Mouse (Mus musculus) midbrain, postnatal 0 days (tissue): ENCODE results near the gene Cdcp1. TPM values are rescaled to one million over a fixed set of nuclear protein-coding genes. Genes with fewer than 3 reads are reported as not detected.
A peak's percentile ranks its signal among the peaks of the same experiment; 100 is the strongest.

Experiments
- ATAC-seq: fragments of 200-750 bp; cut with Nextera tagmentation; 2 replicates; pipeline ENCODE4 v1.8.0; 2017; ENCODE audit warnings: moderate number of reproducible peaks, mild to moderate bottlenecking, moderate TSS enrichment, moderate library complexity; ENCODE audit not compliant: low FRiP score
- DNase-seq: peaks from one replicate; pipeline ENCODE4 v3.0.0-alpha.2; 2015; ENCODE audit warnings: low spot score
- H3K27ac ChIP-seq: fragments of 300-500 bp; sonication (generic); 2 replicates; pipeline ENCODE4 v1.5.1; 2014; ENCODE audit warnings: low read depth, mild to moderate bottlenecking, low read length, mixed read lengths
- H3K27me3 ChIP-seq: fragments of 300-500 bp; sonication (generic); 2 replicates; pipeline ENCODE4 v1.6.1; 2014; ENCODE audit warnings: low read length, control low read depth, mixed read lengths; ENCODE audit not compliant: insufficient read depth
- H3K36me3 ChIP-seq: fragments of 300-500 bp; sonication (generic); 2 replicates; pipeline ENCODE4 v1.6.1; 2014; ENCODE audit warnings: low read length, control low read depth, mixed read lengths; ENCODE audit not compliant: insufficient read depth
- H3K4me1 ChIP-seq: fragments of 300-500 bp; sonication (generic); 2 replicates; pipeline ENCODE4 v1.6.1; 2014; ENCODE audit warnings: mild to moderate bottlenecking, control low read depth, antibody characterized with exemption, low read length, mixed read lengths; ENCODE audit not compliant: insufficient read depth
- H3K4me2 ChIP-seq: fragments of 300-500 bp; sonication (generic); 2 replicates; pipeline ENCODE4 v1.6.1; 2014; ENCODE audit warnings: low read depth, mild to moderate bottlenecking, low read length, mixed read lengths; ENCODE audit not compliant: poor library complexity, severe bottlenecking
- H3K4me3 ChIP-seq: fragments of 300-500 bp; sonication (generic); 2 replicates; pipeline ENCODE4 v1.5.1; 2014; ENCODE audit warnings: low read depth, mild to moderate bottlenecking, low read length, moderate library complexity
- H3K9ac ChIP-seq: fragments of 300-500 bp; sonication (generic); replicated peaks from 2 replicates; pipeline ENCODE4 v1.6.1; 2014; ENCODE audit warnings: mild to moderate bottlenecking, low read length, moderate library complexity, mixed read lengths; ENCODE audit not compliant: poor library complexity, severe bottlenecking
- H3K9me3 ChIP-seq: fragments of 300-500 bp; sonication (generic); 2 replicates; pipeline ENCODE4 v1.6.1; 2016; ENCODE audit warnings: low read length, control low read depth
- CTCF ChIP-seq: IDR thresholded peaks from 2 replicates; pipeline ENCODE4 v1.5.1; 2016; ENCODE audit warnings: antibody characterized with exemption, mild to moderate bottlenecking
- WGBS: fragments of 180-500 bp; shearing (Covaris S2); extraction: QIAGEN DNeasy Blood & Tissue Kit; methylation state at CpG from one replicate; pipeline ENCODE4 v1.1.7; 2014; 5-methylcytosine and 5-hydroxymethylcytosine counted together
- polyA plus RNA-seq: library from polyadenylated mRNA; unstranded; fragments of >200 nt; fragmentation: Nextera tagmentation; extraction: Ambion mirVana; gene quantifications from 2 replicates; pipeline ENCODE4 v1.2.1, GENCODE M21; 2015
- total RNA-seq: library from RNA; depleted of rRNA; stranded (reverse); fragments of >200 nt; gene quantifications from 2 replicates; pipeline ENCODE4 v1.2.3, GENCODE M21; 2014

Gene Cdcp1
- total and polyA plus RNA-seq, 2 experiments from 2014 or later = 0.25 to 0.44 TPM

DNA sequence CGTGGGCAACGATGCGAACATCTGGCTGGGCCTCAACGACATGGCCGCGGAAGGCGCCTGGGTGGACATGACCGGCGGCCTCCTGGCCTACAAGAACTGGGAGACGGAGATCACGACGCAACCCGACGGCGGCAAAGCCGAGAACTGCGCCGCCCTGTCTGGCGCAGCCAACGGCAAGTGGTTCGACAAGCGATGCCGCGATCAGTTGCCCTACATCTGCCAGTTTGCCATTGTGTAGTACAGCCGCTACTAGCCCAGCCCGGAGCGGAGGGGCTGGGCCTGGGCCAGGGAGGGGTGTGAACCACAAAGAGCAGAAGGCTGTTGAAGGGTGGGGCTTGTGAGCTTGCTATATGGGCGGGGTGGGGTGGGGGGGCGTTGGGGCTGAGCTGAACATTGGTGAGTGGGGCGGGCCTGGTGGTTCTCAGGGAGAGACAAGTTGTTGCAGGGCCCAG is 58.9 kb downstream of the Cdcp1 start:
- no peak for TF ChIP-seq CTCF
- Histone ChIP-seq H3K27me3 (no peaks in the 10 kb centered on the region), H3K27ac (no peak overlapping the region), H3K9me3 (no peaks in the 10 kb centered on the region), H3K4me1 (no peaks in the 10 kb centered on the region), H3K9ac (no peak overlapping the region), H3K36me3 (no peaks in the 10 kb centered on the region), H3K4me2 (no peak overlapping the region), H3K4me3 (no peak overlapping the region)
- 44% methylated on average over 28 of the region's 30 CpGs for WGBS
- DNase-seq = peak; percentile 17
- peak; percentile 22; the same call in 1 of the 2 replicates for ATAC-seq

DNA sequence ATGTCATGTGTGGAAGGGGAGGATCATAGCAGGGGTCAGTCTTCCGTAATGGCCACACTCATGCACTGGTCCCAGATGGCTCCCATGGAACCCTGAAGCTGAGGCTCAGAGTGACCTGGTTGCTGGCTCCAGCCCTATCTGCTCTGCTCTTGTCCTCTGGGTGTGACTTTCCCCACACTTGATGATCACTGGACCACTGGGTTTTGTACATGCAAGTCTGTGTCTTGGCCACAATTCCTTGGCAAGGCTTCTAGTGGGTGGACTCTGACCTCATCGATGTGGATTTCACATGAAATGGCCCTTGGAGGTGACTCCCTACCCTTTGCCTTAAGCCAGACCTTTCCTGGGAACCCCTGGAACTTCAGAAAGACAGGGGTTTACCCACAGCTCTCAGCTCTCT is 62.7 kb downstream of the Cdcp1 start:
- H3K4me3 ChIP-seq = no peak overlapping the region
- no peaks in the 10 kb centered on the region for H3K36me3 ChIP-seq
- no peaks in the 10 kb centered on the region for H3K27me3 ChIP-seq
- 90% methylated on average over 2 of the region's 2 CpGs for WGBS
- no peak overlapping the region for H3K27ac ChIP-seq
- no peak overlapping the region for H3K9ac ChIP-seq
- no peak for DNase-seq
- ATAC-seq = no peak
- no peak for TF ChIP-seq CTCF
- H3K4me2 ChIP-seq = no peak overlapping the region
- H3K9me3 ChIP-seq = no peaks in the 10 kb centered on the region
- no peaks in the 10 kb centered on the region for H3K4me1 ChIP-seq

DNA sequence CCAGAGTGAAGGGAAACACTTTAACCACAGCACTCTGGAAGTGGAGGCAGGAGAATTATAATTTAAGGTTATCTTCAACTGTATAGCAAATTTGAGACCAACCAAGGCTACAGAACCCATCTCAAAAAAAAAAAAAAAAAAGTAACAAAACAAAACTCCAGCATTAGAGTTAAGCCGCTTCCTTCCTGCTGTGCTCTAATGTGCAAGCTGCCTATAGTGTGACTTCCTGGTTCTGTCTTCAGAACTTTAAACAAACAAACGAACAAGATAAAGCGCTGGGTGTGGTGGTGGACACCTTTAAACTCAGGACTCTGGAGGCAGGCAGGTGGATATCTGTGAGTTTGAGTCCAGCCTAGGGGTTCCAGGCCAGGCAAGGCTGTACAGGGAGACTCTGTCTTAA is 63.8 kb downstream of the Cdcp1 start:
- no peak overlapping the region for H3K9ac ChIP-seq
- WGBS = 72% methylated on average over 3 of the region's 3 CpGs

DNA sequence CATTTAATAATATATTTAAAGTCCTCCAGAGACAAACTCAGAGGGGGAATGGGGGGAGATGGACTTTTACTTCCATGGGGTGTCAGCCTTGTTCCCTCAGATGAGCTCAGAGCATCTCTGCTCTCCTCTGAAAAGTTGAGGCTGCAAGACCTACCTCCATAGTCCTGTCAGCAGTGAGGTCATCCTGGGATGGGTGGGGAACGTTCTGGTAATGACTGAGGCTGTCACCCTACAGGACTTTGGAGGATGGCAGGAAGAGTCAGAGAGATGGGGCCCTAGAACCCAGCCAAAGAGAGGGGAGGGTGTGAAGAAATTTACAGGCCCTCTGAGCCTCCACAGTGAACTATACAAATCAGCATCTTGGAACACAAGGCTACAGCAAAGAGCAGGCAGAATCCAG is 64.3 kb downstream of the Cdcp1 start:
- WGBS = 36% methylated on average over 1 of the region's 1 CpGs
- H3K4me1 ChIP-seq = no peaks in the 10 kb centered on the region
- H3K27ac ChIP-seq = no peak overlapping the region
- H3K36me3 ChIP-seq = no peaks in the 10 kb centered on the region
- ATAC-seq = no peak
- no peaks in the 10 kb centered on the region for H3K27me3 ChIP-seq
- DNase-seq = no peak
- TF ChIP-seq CTCF = no peak
- no peak overlapping the region for H3K4me3 ChIP-seq
- no peak overlapping the region for H3K9ac ChIP-seq
- no peak overlapping the region for H3K4me2 ChIP-seq
- no peaks in the 10 kb centered on the region for H3K9me3 ChIP-seq

More for the DNA sequence above, 63.8 kb downstream of the Cdcp1 start:
- no peaks in the 10 kb centered on the region for H3K9me3 ChIP-seq
- no peaks in the 10 kb centered on the region for H3K4me1 ChIP-seq
- H3K4me3 ChIP-seq = no peak overlapping the region
- no peak for DNase-seq
- ATAC-seq = no peak
- H3K4me2 ChIP-seq = no peak overlapping the region
- TF ChIP-seq CTCF = no peak
- no peaks in the 10 kb centered on the region for H3K27me3 ChIP-seq
- no peak overlapping the region for H3K27ac ChIP-seq
- H3K36me3 ChIP-seq = no peaks in the 10 kb centered on the region

DNA sequence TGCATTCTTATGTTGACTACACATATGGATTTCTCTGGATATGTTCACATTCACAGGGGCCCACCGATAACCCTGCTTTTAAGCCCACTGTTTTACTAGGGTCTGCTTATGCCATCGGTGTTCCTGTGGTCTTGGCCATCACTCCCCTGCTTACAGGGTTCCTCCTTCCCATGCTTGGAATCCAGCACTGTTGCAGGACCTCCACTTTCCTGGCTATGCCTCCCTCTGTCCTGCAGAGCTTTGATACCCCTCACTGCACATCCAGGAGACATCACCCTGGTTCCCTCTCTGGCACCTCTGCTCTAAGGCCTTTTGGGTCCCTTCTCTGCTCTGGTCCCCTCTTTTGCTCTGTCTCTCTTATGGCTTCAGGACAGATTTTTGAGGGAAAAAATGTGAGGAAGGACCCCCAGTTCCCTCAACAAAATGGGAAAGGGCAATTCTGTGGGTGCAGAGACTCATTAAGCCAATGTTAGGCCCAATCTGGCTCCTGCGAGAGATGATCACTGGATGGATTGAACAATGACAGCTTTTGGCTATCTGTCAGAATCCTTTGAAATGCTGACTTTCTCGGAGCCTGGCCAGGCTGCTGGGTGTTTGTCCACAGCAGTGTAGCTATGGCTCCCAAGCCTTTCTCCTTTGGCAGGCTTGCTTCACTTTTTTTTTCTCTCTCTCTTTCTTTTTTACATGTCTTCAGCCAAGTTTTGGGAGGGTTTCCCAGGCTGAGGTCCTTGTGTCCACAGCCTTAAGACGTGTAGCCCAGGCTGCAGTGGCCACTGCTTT is 65.4 kb downstream of the Cdcp1 start, which contains the start of gene Clec3b:
Gene Clec3b, plus strand, starts transcription at position 706 of the 780 bp plus-strand sequence.
- Histone ChIP-seq H3K4me3 (no peak within 1 kb of the TSS), H3K9me3 (no peaks in the 10 kb centered on the region), H3K27ac (no peak within 1 kb of the TSS), H3K9ac (no peak within 1 kb of the TSS), H3K4me2 (no peak within 1 kb of the TSS), H3K4me1 (no peaks in the 10 kb centered on the region), H3K36me3 (no peaks in the 10 kb centered on the region), H3K27me3 (no peaks in the 10 kb centered on the region)
- TF ChIP-seq CTCF = no peak
- 77% methylated on average over 5 of the region's 5 CpGs for WGBS
- DNase-seq = peak; percentile 62
- ATAC-seq = no peak

DNA sequence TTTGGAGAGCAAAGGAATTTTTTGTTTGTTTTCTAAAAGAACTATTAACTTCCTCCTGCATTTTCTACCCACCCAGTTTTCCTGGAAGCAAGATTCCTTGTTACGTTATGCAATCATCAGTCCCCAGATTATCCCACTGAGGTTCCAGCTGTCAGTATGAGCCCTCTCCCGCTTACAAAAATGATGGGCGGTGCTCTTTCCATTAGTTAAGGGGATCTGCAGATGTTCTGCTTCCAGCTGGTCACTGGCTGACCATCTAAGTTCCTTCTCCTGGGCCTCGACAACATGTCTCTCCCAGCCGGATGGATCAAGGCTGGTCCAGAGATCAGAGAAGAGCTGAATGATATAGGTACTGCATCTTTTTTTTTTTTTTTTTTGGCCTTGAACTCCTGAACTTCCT is 67.4 kb downstream of the Cdcp1 start:
- no peaks in the 10 kb centered on the region for H3K27me3 ChIP-seq
- no peaks in the 10 kb centered on the region for H3K9me3 ChIP-seq
- WGBS = 81% methylated on average over 5 of the region's 5 CpGs
- no peak for DNase-seq
- no peak for TF ChIP-seq CTCF
- H3K4me2 ChIP-seq = no peak overlapping the region
- no peak for ATAC-seq
- no peak overlapping the region for H3K27ac ChIP-seq
- H3K9ac ChIP-seq = no peak overlapping the region
- H3K4me3 ChIP-seq = no peak overlapping the region
- H3K36me3 ChIP-seq = no peaks in the 10 kb centered on the region
- no peaks in the 10 kb centered on the region for H3K4me1 ChIP-seq
